Mouse (Mus musculus) B cell, adult 67 days (primary cell): ENCODE data around the gene Rnls. TPM values are rescaled to one million over a fixed set of nuclear protein-coding genes. Genes with fewer than 3 reads are reported as not detected.

ENCODE experiments used
- total RNA-seq, 2 experiments: library from RNA; stranded (reverse); gene quantifications; 4 replicates each; pipeline ENCODE4 v1.2.4; 2023

Rnls gene
- 1 to 10 TPM in 1 of 2 experiments, under 1 TPM in 1; 0.39 to 1.4 TPM for total RNA-seq

DNA sequence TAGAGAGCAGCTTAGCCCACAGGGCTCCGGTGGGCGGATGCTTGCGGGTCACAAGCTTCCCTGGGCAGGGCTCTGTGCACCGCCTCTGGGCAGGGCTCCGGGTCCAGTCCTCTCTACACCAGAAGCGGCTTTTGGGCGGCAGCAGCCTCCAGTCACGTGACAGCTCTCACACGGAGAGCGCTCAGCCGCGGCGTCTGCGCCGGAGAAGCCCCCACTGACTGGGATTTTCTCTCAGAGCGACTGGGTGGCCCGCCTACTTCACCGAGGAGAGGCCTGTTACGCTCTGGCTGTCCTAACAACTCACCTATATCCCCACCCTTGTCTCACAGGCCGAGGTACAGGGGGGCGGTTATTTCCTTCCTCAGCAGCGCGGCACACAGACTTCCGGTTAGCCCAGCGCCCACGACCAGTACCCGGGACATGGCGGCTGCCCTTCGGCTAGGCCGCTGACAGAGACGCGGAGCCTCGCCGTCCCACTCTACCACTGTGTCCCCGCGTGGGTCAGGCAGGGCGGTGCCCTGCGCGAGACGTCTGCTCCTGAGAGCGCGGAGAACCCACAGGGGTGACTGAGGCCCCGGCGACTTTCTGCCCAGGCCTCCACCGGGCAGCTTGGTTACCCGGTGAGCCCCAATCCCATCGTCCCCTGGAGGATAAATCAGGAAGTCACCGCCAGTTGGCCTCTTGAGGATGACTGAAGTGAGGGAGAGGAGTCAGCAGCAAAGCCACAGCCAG lies at the start of gene Rnls:
Rnls (minus strand) TSS at position 645 of the 732 bp plus-strand sequence.

Other genes with a start within 250 kb of the Rnls start
- gene Lipo4, start 125.5 kb upstream of the Rnls start, total RNA-seq = not detected
- not detected for gene Gm8978, start 233.0 kb upstream of the Rnls start, total RNA-seq